Mouse (Mus musculus) embryonic facial prominence, embryonic 14.5 days (tissue): ENCODE data around the gene Pom121l2. TPM values are rescaled to one million over a fixed set of nuclear protein-coding genes. Genes with fewer than 3 reads are reported as not detected.

ENCODE experiments used
- ATAC-seq: fragments of 200-750 bp; cut with Nextera tagmentation; 2 replicates; pipeline ENCODE4 v1.8.0; 2017; ENCODE audit warnings: low read depth, moderate number of reproducible peaks, moderate TSS enrichment
- DNase-seq: peaks from one replicate; pipeline ENCODE4 v3.0.0-alpha.2; 2015; ENCODE audit warnings: low spot score
- H3K27ac ChIP-seq: fragments of 300-500 bp; sonication (generic); replicated peaks from 2 replicates; pipeline ENCODE4 v1.5.1; 2014; ENCODE audit warnings: low read depth, mild to moderate bottlenecking, low read length, moderate library complexity
- H3K27me3 ChIP-seq: fragments of 300-500 bp; sonication (generic); replicated peaks from 2 replicates; pipeline ENCODE4 v1.6.1; 2014; ENCODE audit warnings: low read length; ENCODE audit not compliant: control insufficient read depth, insufficient read depth
- H3K36me3 ChIP-seq: fragments of 300-500 bp; sonication (generic); 2 replicates; pipeline ENCODE4 v1.6.1; 2014; ENCODE audit warnings: low read length, mixed read lengths; ENCODE audit not compliant: control insufficient read depth, insufficient read depth
- H3K4me1 ChIP-seq: fragments of 300-500 bp; sonication (generic); 2 replicates; pipeline ENCODE4 v1.6.1; 2014; ENCODE audit warnings: antibody characterized with exemption, low read length; ENCODE audit not compliant: control insufficient read depth, insufficient read depth
- H3K4me2 ChIP-seq: fragments of 300-500 bp; sonication (generic); 2 replicates; pipeline ENCODE4 v1.6.1; 2014; ENCODE audit warnings: low read depth, mild to moderate bottlenecking, low read length, moderate library complexity, mixed read lengths
- H3K4me3 ChIP-seq: fragments of 300-500 bp; sonication (generic); 2 replicates; pipeline ENCODE4 v1.5.1; 2014; ENCODE audit warnings: low read depth, mild to moderate bottlenecking, low read length
- H3K9ac ChIP-seq: fragments of 300-500 bp; sonication (generic); 2 replicates; pipeline ENCODE4 v1.6.1; 2014; ENCODE audit warnings: low read depth, mild to moderate bottlenecking, low read length, moderate library complexity, mixed read lengths
- H3K9me3 ChIP-seq: fragments of 300-500 bp; sonication (generic); 2 replicates; pipeline ENCODE4 v1.6.1; 2016; ENCODE audit warnings: low read length; ENCODE audit not compliant: control insufficient read depth
- WGBS: fragments of 180-500 bp; shearing (Covaris S2); extraction: QIAGEN DNeasy Blood & Tissue Kit; methylation state at CpG from one replicate; pipeline ENCODE4 v1.1.7; 2014; 5-methylcytosine and 5-hydroxymethylcytosine counted together
- polyA plus RNA-seq: library from polyadenylated mRNA; unstranded; fragments of >200 nt; fragmentation: Nextera tagmentation; extraction: Ambion mirVana; gene quantifications from 2 replicates; pipeline ENCODE4 v1.2.1, GENCODE M21; 2014

Gene Pom121l2
- polyA plus RNA-seq = 0.11 and 0.13 TPM in 2 replicates

- no peak within 1 kb of the TSS for H3K27ac ChIP-seq
- peak within 1 kb of the TSS; percentile 78 for H3K9ac ChIP-seq
- H3K27me3 ChIP-seq = peaks cover 34% of the 10 kb centered on the region
- H3K4me1 ChIP-seq = 0 out of 2 replicates have a peak, but pooled peaks cover 5% of the 10 kb centered on the region
- WGBS = 1% methylated on average over 40 of the region's 58 CpGs
- H3K9me3 ChIP-seq = no peaks in the 10 kb centered on the region
- no peaks in the 10 kb centered on the region for H3K36me3 ChIP-seq
- DNase-seq (peak; percentile 51), ATAC-seq (peak; percentile 63; the same call in 1 of the 2 replicates)
- H3K4me3 ChIP-seq = peak within 1 kb of the TSS; percentile 62
- peak within 1 kb of the TSS; percentile 96 for H3K4me2 ChIP-seq
Observed at GRCm38 (mm10) chr13:21980981-21981802, at the start of gene Pom121l2. TSS of gene Pom121l2 (plus strand) at chr13:21981194.

- Histone ChIP-seq H3K4me3 (no peak overlapping the region), H3K36me3 (no peaks in the 10 kb centered on the region), H3K27me3 (no peaks in the 10 kb centered on the region), H3K9me3 (no peaks in the 10 kb centered on the region), H3K27ac (no peak overlapping the region), H3K9ac (no peak overlapping the region), H3K4me2 (no peak overlapping the region), H3K4me1 (no peaks in the 10 kb centered on the region)
- ATAC-seq (no peak), DNase-seq (no peak)
- WGBS = 60% methylated on average over 6 of the region's 6 CpGs
Observed at GRCm38 (mm10) chr13:21931740-21932139, 49.3 kb upstream of the Pom121l2 start.

GRCm38 (mm10) chr13:21933626-21934548 lies 47.1 kb upstream of the Pom121l2 start:
- peak; percentile 24 for DNase-seq
- Histone ChIP-seq H3K9ac (peak overlapping the region; percentile 25; the same call in 1 of the 2 replicates), H3K27me3 (no peaks in the 10 kb centered on the region), H3K9me3 (no peaks in the 10 kb centered on the region), H3K4me3 (peak overlapping the region; percentile 16), H3K4me1 (peaks cover 4% of the 10 kb centered on the region; the same call in 1 of the 2 replicates), H3K4me2 (peak overlapping the region; percentile 40), H3K36me3 (no peaks in the 10 kb centered on the region), H3K27ac (no peak overlapping the region)
- ATAC-seq = 0 out of 2 replicates have a peak, but pooled peaks have one; percentile 27
- 12% methylated on average over 28 of the region's 28 CpGs for WGBS

GRCm38 (mm10) chr13:21934982-21935791 lies 45.8 kb upstream of the Pom121l2 start:
- H3K4me1 ChIP-seq = peaks cover 4% of the 10 kb centered on the region; the same call in 1 of the 2 replicates
- H3K36me3 ChIP-seq = no peaks in the 10 kb centered on the region
- no peaks in the 10 kb centered on the region for H3K9me3 ChIP-seq
- H3K4me2 ChIP-seq = peak overlapping the region; percentile 45
- no peak overlapping the region for H3K9ac ChIP-seq
- no peak overlapping the region for H3K27ac ChIP-seq
- DNase-seq = peak; percentile 60
- WGBS = 8% methylated on average over 17 of the region's 17 CpGs
- no peaks in the 10 kb centered on the region for H3K27me3 ChIP-seq
- no peak for ATAC-seq
- H3K4me3 ChIP-seq = peak overlapping the region; percentile 30; the same call in 1 of the 2 replicates

GRCm38 (mm10) chr13:21935833-21936232 lies 45.2 kb upstream of the Pom121l2 start:
- 6% methylated on average over 7 of the region's 7 CpGs for WGBS
- H3K4me1 ChIP-seq = peaks cover 4% of the 10 kb centered on the region; the same call in 1 of the 2 replicates
- peak; percentile 36 for DNase-seq

GRCm38 (mm10) chr13:21936968-21937367 lies 44.0 kb upstream of the Pom121l2 start:
- Histone ChIP-seq H3K9ac (0 out of 2 replicates have a peak overlapping the region, but pooled peaks have one; percentile 11), H3K4me2 (peak overlapping the region; percentile 43), H3K36me3 (no peaks in the 10 kb centered on the region), H3K9me3 (no peaks in the 10 kb centered on the region), H3K27me3 (no peaks in the 10 kb centered on the region), H3K4me3 (peak overlapping the region; percentile 22), H3K27ac (no peak overlapping the region), H3K4me1 (peaks cover 4% of the 10 kb centered on the region; the same call in 1 of the 2 replicates)
- ATAC-seq (no peak; the same call in 1 of the 2 replicates), DNase-seq (peak; percentile 62)
- WGBS = 6% methylated on average over 17 of the region's 17 CpGs

More at GRCm38 (mm10) chr13:21935833-21936232, 45.2 kb upstream of the Pom121l2 start:
- Histone ChIP-seq H3K9me3 (no peaks in the 10 kb centered on the region), H3K4me2 (peak overlapping the region; percentile 45), H3K4me3 (peak overlapping the region; percentile 30), H3K27ac (no peak overlapping the region), H3K36me3 (no peaks in the 10 kb centered on the region), H3K27me3 (no peaks in the 10 kb centered on the region), H3K9ac (no peak overlapping the region)
- ATAC-seq = no peak

- WGBS = under 1% methylated on average over 19 of the region's 19 CpGs
- H3K4me3 ChIP-seq = peak overlapping the region; percentile 58
Observed at GRCm38 (mm10) chr13:21940213-21940612, 40.8 kb upstream of the Pom121l2 start.

More at GRCm38 (mm10) chr13:21940213-21940612, 40.8 kb upstream of the Pom121l2 start:
- Histone ChIP-seq H3K9ac (peak overlapping the region; percentile 65), H3K9me3 (no peaks in the 10 kb centered on the region), H3K27me3 (no peaks in the 10 kb centered on the region), H3K4me1 (peaks cover 4% of the 10 kb centered on the region; the same call in 1 of the 2 replicates), H3K27ac (peak overlapping the region; percentile 63; the same call in 1 of the 2 replicates), H3K4me2 (peak overlapping the region; percentile 64), H3K36me3 (no peaks in the 10 kb centered on the region)
- ATAC-seq (peak; percentile 76), DNase-seq (peak; percentile 96)
